ENCODE assay signal across 15 mouse cellular contexts in genomic region chr16:45399947-45400555, GRCm38 (mm10). TPM values are rescaled to one million over a fixed set of nuclear protein-coding genes. Genes with fewer than 3 reads are reported as not detected.
DNase-seq lines count a peak whose midpoint lies in the region; ATAC-seq and TF ChIP-seq lines count a peak whose summit lies in the region.
"Had no signal": no experiment of that assay in that cellular context is flagged by ENCODE, and none has a peak within 500 bp of the region (broad histone marks: within the 10 kb centered on the region; RNA-seq: fewer than 3 reads in every experiment).

No protein-coding gene starts in this region.

- H3K27ac ChIP-seq in heart, adult 2 months, result peak overlapping the region; percentile 82
- H3K27ac ChIP-seq in heart, embryonic 11.5 days (ENCODE audit: low read depth, low read length), result no peak overlapping the region
- H3K27ac ChIP-seq in liver, adult 2 months (replicated peaks; ENCODE audit: insufficient read depth, low read depth, low read length), result 0 out of 2 replicates have a peak overlapping the region, but pooled peaks have one; percentile 39
- H3K27ac ChIP-seq in liver, embryonic 12.5 days, result no peak overlapping the region
- H3K27ac ChIP-seq in cortical plate, adult 2 months (ENCODE audit: insufficient read depth, low read length), result peak overlapping the region; percentile 92
- H3K27ac ChIP-seq: embryonic facial prominence, embryonic 12.5 days; midbrain, embryonic 12.5 days had no signal

- H3K4me3 ChIP-seq in heart, adult 2 months, result peak overlapping the region; percentile 7; the same call in 1 of the 2 replicates
- no peak overlapping the region for H3K4me3 ChIP-seq in heart, embryonic 11.5 days (ENCODE audit: low read depth, low read length)
- no peak overlapping the region for H3K4me3 ChIP-seq in liver, adult 2 months (ENCODE audit: insufficient read depth, low read depth, low read length)
- no peak overlapping the region for H3K4me3 ChIP-seq in liver, embryonic 12.5 days
- H3K4me3 ChIP-seq in cortical plate, adult 2 months (ENCODE audit: insufficient read depth, low read length), result no peak overlapping the region
- H3K4me3 ChIP-seq: embryonic facial prominence, embryonic 12.5 days; midbrain, embryonic 12.5 days had no signal

- ATAC-seq in heart, embryonic 11.5 days (replicated peaks; ENCODE audit: insufficient number of reproducible peaks, low FRiP score, low TSS enrichment), result no peak
- no peak for ATAC-seq in liver, embryonic 12.5 days

- H3K79me2 ChIP-seq in heart, adult 2 months (replicated peaks; ENCODE audit: control insufficient read depth, insufficient read depth, low read length), result peaks cover 1% of the 10 kb centered on the region; the same call in 1 of the 2 replicates
- no peaks in the 10 kb centered on the region for H3K79me2 ChIP-seq in liver, adult 2 months (ENCODE audit: control insufficient read depth, insufficient read depth, low read length)

- H3K4me2 ChIP-seq in heart, embryonic 11.5 days, result no peak overlapping the region
- no peak overlapping the region for H3K4me2 ChIP-seq in liver, embryonic 12.5 days
- H3K4me2 ChIP-seq: embryonic facial prominence, embryonic 12.5 days; midbrain, embryonic 12.5 days had no signal

- peak overlapping the region; percentile 45 for H3K9ac ChIP-seq in heart, adult 2 months (ENCODE audit: low read depth, low read length)
- H3K9ac ChIP-seq in heart, embryonic 11.5 days (ENCODE audit: low read depth, low read length), result no peak overlapping the region
- H3K9ac ChIP-seq in liver, adult 2 months (ENCODE audit: low read depth, low read length), result no peak overlapping the region
- no peak overlapping the region for H3K9ac ChIP-seq in liver, embryonic 12.5 days
- H3K9ac ChIP-seq: embryonic facial prominence, embryonic 12.5 days; midbrain, embryonic 12.5 days had no signal

- DNase-seq in heart, adult 2 months, result peak in 1 of 2 experiments; percentile 38
- DNase-seq in liver, adult 2 months (ENCODE audit: extremely low read depth, low read depth, low spot score), result no peak
- DNase-seq in lung, postnatal 4 days, result peak; percentile 31 to 34
- no peak for DNase-seq in urinary bladder, adult 18-20 months (ENCODE audit: low spot score in 2 of 2)
- no peak for DNase-seq in cerebellum, adult 11-12 months
- DNase-seq: adrenal gland, postnatal 36 days; cerebellum, adult 8-10 months; kidney, adult 8-10 months; thymus, postnatal 25 days had no signal

- no peaks in the 10 kb centered on the region for H3K9me3 ChIP-seq in heart, embryonic 11.5 days (replicated peaks; ENCODE audit: control insufficient read depth, low read length)
- no peaks in the 10 kb centered on the region for H3K9me3 ChIP-seq in liver, embryonic 12.5 days (replicated peaks)
- H3K9me3 ChIP-seq: embryonic facial prominence, embryonic 12.5 days; midbrain, embryonic 12.5 days had no signal

- no peak for TF ChIP-seq POLR2A in heart, adult 2 months (IDR thresholded peaks at IDR 0.05; ENCODE audit: insufficient read depth, low read depth, low read length)
- no peak for TF ChIP-seq POLR2A in liver, adult 2 months (IDR thresholded peaks at IDR 0.05; ENCODE audit: extremely low read depth, insufficient read depth, low read length)
- TF ChIP-seq POLR2A in cortical plate, adult 2 months (IDR thresholded peaks at IDR 0.05; ENCODE audit: extremely low read depth, insufficient read depth, low read length), result no peak

- H3K4me1 ChIP-seq in heart, adult 2 months (ENCODE audit: control insufficient read depth, insufficient read depth, low read length), result peaks cover 15% of the 10 kb centered on the region
- H3K4me1 ChIP-seq in heart, embryonic 11.5 days (ENCODE audit: control insufficient read depth, insufficient read depth, low read length), result no peaks in the 10 kb centered on the region
- no peaks in the 10 kb centered on the region for H3K4me1 ChIP-seq in liver, adult 2 months (ENCODE audit: control insufficient read depth, insufficient read depth, low read length)
- H3K4me1 ChIP-seq in liver, embryonic 12.5 days, result no peaks in the 10 kb centered on the region
- peaks cover 7% of the 10 kb centered on the region for H3K4me1 ChIP-seq in cortical plate, adult 2 months (ENCODE audit: control insufficient read depth, insufficient read depth, low read length)
- H3K4me1 ChIP-seq: embryonic facial prominence, embryonic 12.5 days; midbrain, embryonic 12.5 days had no signal

- no peaks in the 10 kb centered on the region for H3K27me3 ChIP-seq in heart, adult 2 months (ENCODE audit: control insufficient read depth, insufficient read depth, low read length)
- H3K27me3 ChIP-seq in heart, embryonic 11.5 days (ENCODE audit: control insufficient read depth, insufficient read depth, low read length), result no peaks in the 10 kb centered on the region
- H3K27me3 ChIP-seq in liver, adult 2 months (ENCODE audit: control insufficient read depth, insufficient read depth, low read length), result no peaks in the 10 kb centered on the region
- no peaks in the 10 kb centered on the region for H3K27me3 ChIP-seq in liver, embryonic 12.5 days (replicated peaks)
- H3K27me3 ChIP-seq: embryonic facial prominence, embryonic 12.5 days; midbrain, embryonic 12.5 days had no signal

- TF ChIP-seq EP300 in heart, adult 2 months (IDR thresholded peaks at IDR 0.05; ENCODE audit: insufficient read depth, low read depth, low read length), result no peak

- peak; percentile 16; the same call in 1 of the 2 replicates for TF ChIP-seq CTCF in heart, adult 2 months (IDR thresholded peaks at IDR 0.05)
- no peak for TF ChIP-seq CTCF in liver, adult 2 months (IDR thresholded peaks at IDR 0.05; ENCODE audit: low read depth, low read length)
- TF ChIP-seq CTCF in cortical plate, adult 2 months (IDR thresholded peaks at IDR 0.05; ENCODE audit: extremely low read depth, insufficient read depth, low read length), result no peak

- intact Hi-C loops in heart, adult 2 months (cut with DNase I), result no loop called here

- H3K36me3 ChIP-seq in heart, adult 2 months (ENCODE audit: control insufficient read depth, insufficient read depth, low read length), result peaks cover 73% of the 10 kb centered on the region
- no peaks in the 10 kb centered on the region for H3K36me3 ChIP-seq in heart, embryonic 11.5 days (ENCODE audit: control insufficient read depth, insufficient read depth, low read length)
- no peaks in the 10 kb centered on the region for H3K36me3 ChIP-seq in liver, adult 2 months (ENCODE audit: control insufficient read depth, insufficient read depth, low read length)
- no peaks in the 10 kb centered on the region for H3K36me3 ChIP-seq in liver, embryonic 12.5 days
- H3K36me3 ChIP-seq: embryonic facial prominence, embryonic 12.5 days had no signal

- WGBS in heart, adult 2 months, result 20% methylated on average over 9 of the region's 9 CpGs
- 39% methylated on average over 9 of the region's 9 CpGs for WGBS in heart, embryonic 11.5 days (ENCODE audit: insufficient replicate concordance)
- WGBS in liver, adult 2 months, result 48% methylated on average over 9 of the region's 9 CpGs
- WGBS in liver, embryonic 12.5 days (ENCODE audit: insufficient replicate concordance), result 57% methylated on average over 9 of the region's 9 CpGs

RNA-seq across cellular contexts. Expression of gene Cd200, which starts 8.8 kb away (rescaled TPM):
- 10 to 100 TPM; 63.6 to 69.3 TPM for total RNA-seq in heart, adult 2 months (2021)
- 90.0 and 99.3 TPM in 2 replicates for polyA plus RNA-seq in heart, adult 2 months (2012; rRNA removed)
- polyA plus RNA-seq in heart, embryonic 11.5 days (2014; fragmentation: Nextera tagmentation; extraction: Ambion mirVana), result 9.9 and 11.4 TPM in 2 replicates
- 1.0 and 1.9 TPM in 2 replicates for total RNA-seq in liver, adult 2 months (2014; rRNA removed)
- 0.86 and 1.2 TPM in 2 replicates for polyA plus RNA-seq in liver, adult 2 months (2012; rRNA removed)
- polyA plus RNA-seq in liver, embryonic 12.5 days (2016; fragmentation: Nextera tagmentation; extraction: Ambion mirVana), result 0.53 and 0.79 TPM in 2 replicates
- polyA plus RNA-seq in cortical plate, adult 2 months (2012; rRNA removed), result 101 and 102 TPM in 2 replicates
- total RNA-seq: MEL had no signal

Comparison
In these comparisons a context has a peak if more than half of its experiments do, and no peak if none do; other contexts are left out.
1. H3K27ac ChIP-seq: peak in heart, adult 2 months (single experiment), liver, adult 2 months (single experiment) and cortical plate, adult 2 months (single experiment); none in heart, embryonic 11.5 days (single experiment) and liver, embryonic 12.5 days (single experiment).
2. DNase-seq: peak in lung, postnatal 4 days (2 of 2); none in liver, adult 2 months (single experiment), urinary bladder, adult 18-20 months (0 of 2) and cerebellum, adult 11-12 months (single experiment).